18 mouse cellular contexts compared by ENCODE assay signal in the genomic region with DNA sequence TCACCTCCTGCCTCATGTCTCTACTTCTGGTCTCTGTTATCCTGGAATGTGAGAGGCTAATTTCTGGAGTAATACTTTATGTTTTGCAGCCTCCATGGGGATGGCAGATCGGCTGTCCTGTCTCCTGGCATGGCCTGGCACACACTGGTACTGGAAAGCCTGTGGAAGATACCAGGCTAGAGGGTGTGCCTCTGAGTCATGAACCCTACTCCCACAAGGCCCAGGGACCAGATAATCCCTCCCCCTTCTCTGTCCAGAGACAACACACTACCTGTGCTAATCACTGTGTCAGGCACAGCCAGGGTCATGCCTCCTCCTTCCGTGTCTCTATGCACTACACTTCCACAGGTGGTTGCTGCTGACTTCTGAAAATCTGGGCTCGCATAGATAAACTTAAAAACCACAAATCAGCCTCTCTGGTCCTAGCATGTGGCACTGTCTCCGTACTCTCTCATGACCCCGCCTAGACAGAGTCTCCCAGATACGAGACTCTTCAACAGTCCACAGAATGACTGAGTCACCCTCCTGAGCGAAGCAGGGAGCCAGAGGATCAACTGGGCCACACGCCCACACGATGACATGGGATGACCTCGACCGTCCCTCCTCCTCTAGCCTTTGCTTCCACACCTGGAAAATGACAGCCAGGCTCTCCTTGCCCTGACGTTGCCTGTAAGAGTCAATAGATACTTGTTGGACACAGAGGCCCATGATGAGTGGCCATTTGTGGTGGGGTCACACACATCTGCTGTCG. TPM values are rescaled to one million over a fixed set of nuclear protein-coding genes. Genes with fewer than 3 reads are reported as not detected.
DNase-seq lines count a peak whose midpoint lies in the region; ATAC-seq and TF ChIP-seq lines count a peak whose summit lies in the region.
"Had no signal": no experiment of that assay in that cellular context is flagged by ENCODE, and none has a peak within 500 bp of the region (broad histone marks: within the 10 kb centered on the region; RNA-seq: fewer than 3 reads in every experiment).

No protein-coding gene starts in this region.

- H3ac ChIP-seq in C2C12 (ENCODE audit: control insufficient read depth, insufficient read length, low read depth) = peak overlapping the region; percentile 33

- no peak for DNase-seq in hindbrain, embryonic 11.5 days (ENCODE audit: low spot score)
- peak; percentile 61 for DNase-seq in adrenal gland, adult 8-10 months
- DNase-seq in embryo, embryonic 9.5 days (ENCODE audit: extremely low spot score) = no peak
- no peak for DNase-seq in yolk sac, embryonic 10.5 days (ENCODE audit: low spot score)

- H3K79me3 ChIP-seq in C2C12 (ENCODE audit: low read depth) = no peaks in the 10 kb centered on the region

- no peaks in the 10 kb centered on the region for H3K27me3 ChIP-seq in hindbrain, embryonic 11.5 days (ENCODE audit: control insufficient read depth, insufficient read depth, low read length)
- peaks cover 21% of the 10 kb centered on the region; the same call in 1 of the 2 replicates for H3K27me3 ChIP-seq in hindbrain, embryonic 13.5 days
- no peaks in the 10 kb centered on the region for H3K27me3 ChIP-seq in C2C12 (ENCODE audit: control insufficient read depth, insufficient read depth, insufficient read length)
- H3K27me3 ChIP-seq: embryonic facial prominence, embryonic 15.5 days; stomach, embryonic 15.5 days had no signal

- WGBS in hindbrain, embryonic 11.5 days = 79% methylated on average over 13 of the region's 13 CpGs
- WGBS in hindbrain, embryonic 13.5 days = 76% methylated on average over 13 of the region's 13 CpGs

- H3K9ac ChIP-seq in hindbrain, embryonic 11.5 days (ENCODE audit: low read depth, low read length) = no peak overlapping the region
- H3K9ac ChIP-seq in hindbrain, embryonic 13.5 days = no peak overlapping the region
- H3K9ac ChIP-seq: embryonic facial prominence, embryonic 15.5 days; stomach, embryonic 15.5 days had no signal

- no peak for TF ChIP-seq CTCF in C2C12 (IDR thresholded peaks at IDR 0.05; ENCODE audit: control insufficient read depth, insufficient read depth, insufficient read length)

- H3K9me3 ChIP-seq in hindbrain, embryonic 11.5 days (ENCODE audit: control insufficient read depth, low read length) = no peaks in the 10 kb centered on the region
- no peaks in the 10 kb centered on the region for H3K9me3 ChIP-seq in hindbrain, embryonic 13.5 days
- H3K9me3 ChIP-seq: embryonic facial prominence, embryonic 15.5 days; forebrain, embryonic 10.5 days; stomach, embryonic 15.5 days had no signal

- peak; percentile 1; the same call in 1 of the 2 replicates for ATAC-seq in hindbrain, embryonic 11.5 days (ENCODE audit: low FRiP score)
- ATAC-seq in hindbrain, embryonic 13.5 days (ENCODE audit: low FRiP score) = no peak
- peak; percentile 30 for ATAC-seq in megakaryocyte progenitor cell, adult 5-6 weeks (replicated peaks; ENCODE audit: poor library complexity)
- ATAC-seq in inflammation-experienced regulatory T-cells, adult 6 months = no peak
- ATAC-seq: CD4-positive, CD25-positive, alpha-beta regulatory T cell, adult 4 months had no signal

- H3K36me3 ChIP-seq in hindbrain, embryonic 11.5 days (ENCODE audit: control insufficient read depth, insufficient read depth, low read length) = no peaks in the 10 kb centered on the region
- H3K36me3 ChIP-seq in hindbrain, embryonic 13.5 days = no peaks in the 10 kb centered on the region
- no peaks in the 10 kb centered on the region for H3K36me3 ChIP-seq in C2C12 (ENCODE audit: control insufficient read depth, insufficient read depth)
- H3K36me3 ChIP-seq: embryonic facial prominence, embryonic 15.5 days; forebrain, embryonic 10.5 days; G1E; stomach, embryonic 15.5 days had no signal

- no peaks in the 10 kb centered on the region for H3K79me2 ChIP-seq in C2C12 (ENCODE audit: control insufficient read depth, insufficient read depth)

- no peak overlapping the region for H3K4me3 ChIP-seq in hindbrain, embryonic 11.5 days (ENCODE audit: low read depth, low read length)
- H3K4me3 ChIP-seq in hindbrain, embryonic 13.5 days = no peak overlapping the region
- no peak overlapping the region for H3K4me3 ChIP-seq in C2C12 (ENCODE audit: insufficient read depth, poor library complexity, severe bottlenecking)
- H3K4me3 ChIP-seq: embryonic facial prominence, embryonic 15.5 days; forebrain, embryonic 10.5 days; stomach, embryonic 15.5 days had no signal

- no peak overlapping the region for H3K27ac ChIP-seq in hindbrain, embryonic 11.5 days (ENCODE audit: low read depth, low read length)
- H3K27ac ChIP-seq in hindbrain, embryonic 13.5 days = no peak overlapping the region
- H3K27ac ChIP-seq: embryonic facial prominence, embryonic 15.5 days; forebrain, embryonic 10.5 days; stomach, embryonic 15.5 days had no signal

- H3K4me2 ChIP-seq in hindbrain, embryonic 11.5 days (replicated peaks; ENCODE audit: low read depth, low read length) = no peak overlapping the region
- H3K4me2 ChIP-seq in hindbrain, embryonic 13.5 days = no peak overlapping the region
- H3K4me2 ChIP-seq: embryonic facial prominence, embryonic 15.5 days; midbrain, embryonic 11.5 days; stomach, embryonic 15.5 days had no signal

- H3K4me1 ChIP-seq in hindbrain, embryonic 11.5 days (replicated peaks; ENCODE audit: control insufficient read depth, insufficient read depth, low read length) = no peaks in the 10 kb centered on the region
- H3K4me1 ChIP-seq in hindbrain, embryonic 13.5 days (replicated peaks) = peaks cover 20% of the 10 kb centered on the region
- H3K4me1 ChIP-seq: forebrain, embryonic 10.5 days; stomach, embryonic 15.5 days had no signal

TF ChIP-seq in C2C12, 6 proteins besides CTCF, POLR2A, EP300 and RAD21:
- no peak for TF ChIP-seq MYOD1 (IDR thresholded peaks at IDR 0.05; ENCODE audit: control insufficient read depth, insufficient read length, low read depth)
- TF ChIP-seq MAX (IDR thresholded peaks at IDR 0.05) = no peak
- no peak for TF ChIP-seq MYOG (IDR thresholded peaks at IDR 0.05; ENCODE audit: control insufficient read depth, extremely low read depth, insufficient read length)
- TF ChIP-seq USF1 (IDR thresholded peaks at IDR 0.05; ENCODE audit: low read depth) = no peak
- TF ChIP-seq FOSL1 (IDR thresholded peaks at IDR 0.05; ENCODE audit: insufficient read depth, low read length, poor library complexity, severe bottlenecking) = no peak
- no peak for TF ChIP-seq CEBPB (IDR thresholded peaks at IDR 0.05; ENCODE audit: low read depth)

RNA-seq across cellular contexts. Expression of gene Foxo6, which starts 57.5 kb away (rescaled TPM):
- 0.20 and 0.39 TPM in 2 replicates for polyA plus RNA-seq in hindbrain, embryonic 11.5 days (2014; fragmentation: Nextera tagmentation; extraction: Ambion mirVana)
- 0.73 and 0.83 TPM in 2 replicates for polyA plus RNA-seq in hindbrain, embryonic 13.5 days (2015; fragmentation: Nextera tagmentation; extraction: Ambion mirVana)
- polyA plus RNA-seq in C2C12 (2012; fragmentation: generic; extraction: Trizol) = 0.76 TPM
- 1 to 10 TPM in 2 of 4 experiments, under 1 TPM in 2; 0.90 to 1.6 (median 1.1) TPM for total RNA-seq in adrenal gland, adult 8-10 months (2022)
- total RNA-seq in megakaryocyte progenitor cell, adult 5-6 weeks (2015) = not detected in 2 replicates
- not detected in 2 replicates for total RNA-seq in megakaryocyte progenitor cell, adult 5-6 weeks (2017)
- not detected for polyA plus RNA-seq in inflammation-experienced regulatory T-cells, adult 6 months (2017; shearing (Covaris generic))
- total RNA-seq: G1E; granulocyte monocyte progenitor cell, adult 5-6 weeks; hematopoietic stem cell, adult 5-6 weeks had no signal
- polyA plus RNA-seq: CD4-positive, CD25-positive, alpha-beta regulatory T cell, adult 4 months; G1E; liver, embryonic 16.5 days; thymus, postnatal 0 days had no signal

Comparison
In these comparisons a context has a peak if more than half of its experiments do, and no peak if none do; other contexts are left out.
1. ATAC-seq: peak in hindbrain, embryonic 11.5 days (single experiment) and megakaryocyte progenitor cell, adult 5-6 weeks (single experiment); none in hindbrain, embryonic 13.5 days (single experiment) and inflammation-experienced regulatory T-cells, adult 6 months (single experiment).